Mouse (Mus musculus) midbrain, embryonic 11.5 days (tissue): ENCODE data around the gene Cdc14a. TPM values are rescaled to one million over a fixed set of nuclear protein-coding genes. Genes with fewer than 3 reads are reported as not detected.
A peak's percentile ranks its signal among the peaks of the same experiment; 100 is the strongest.

Experiments used
- ATAC-seq: fragments of 200-750 bp; cut with Nextera tagmentation; 2 replicates; pipeline ENCODE4 v1.8.0; 2017; ENCODE audit warnings: moderate TSS enrichment, moderate library complexity; ENCODE audit not compliant: low FRiP score
- DNase-seq: peaks from one replicate; pipeline ENCODE4 v3.0.0; 2015; ENCODE audit warnings: low spot score; ENCODE audit errors: missing footprints
- H3K27ac ChIP-seq: fragments of 300-500 bp; sonication (generic); 2 replicates; pipeline ENCODE4 v1.5.1; 2014; ENCODE audit warnings: low read depth, low read length
- H3K27me3 ChIP-seq: fragments of 300-500 bp; sonication (generic); 2 replicates; pipeline ENCODE4 v1.6.1; 2014; ENCODE audit warnings: mild to moderate bottlenecking, low read length, moderate library complexity, mixed read lengths; ENCODE audit not compliant: control insufficient read depth, insufficient read depth
- H3K36me3 ChIP-seq: fragments of 300-500 bp; sonication (generic); 2 replicates; pipeline ENCODE4 v1.6.1; 2014; ENCODE audit warnings: mild to moderate bottlenecking, low read length, moderate library complexity, mixed read lengths; ENCODE audit not compliant: control insufficient read depth, insufficient read depth
- H3K4me1 ChIP-seq: fragments of 300-500 bp; sonication (generic); 2 replicates; pipeline ENCODE4 v1.6.1; 2014; ENCODE audit warnings: low read length; ENCODE audit not compliant: control insufficient read depth, insufficient read depth
- H3K4me2 ChIP-seq: fragments of 300-500 bp; sonication (generic); 2 replicates; pipeline ENCODE4 v1.6.1; 2014; ENCODE audit warnings: mild to moderate bottlenecking, moderate library complexity
- H3K4me3 ChIP-seq: fragments of 300-500 bp; sonication (generic); 2 replicates; pipeline ENCODE4 v1.5.1; 2014; ENCODE audit warnings: low read depth, low read length
- H3K9ac ChIP-seq: fragments of 300-500 bp; sonication (generic); 2 replicates; pipeline ENCODE4 v1.6.1; 2014; ENCODE audit warnings: low read length
- H3K9me3 ChIP-seq: fragments of 300-500 bp; sonication (generic); 2 replicates; pipeline ENCODE4 v1.6.1; 2016; ENCODE audit warnings: low read length; ENCODE audit not compliant: control insufficient read depth
- WGBS: fragments of 180-500 bp; shearing (Covaris S2); extraction: QIAGEN DNeasy Blood & Tissue Kit; methylation state at CpG from one replicate; pipeline ENCODE4 v1.1.7; 2014; 5-methylcytosine and 5-hydroxymethylcytosine counted together
- polyA plus RNA-seq: library from polyadenylated mRNA; unstranded; fragments of >200 nt; fragmentation: Nextera tagmentation; extraction: Ambion mirVana; gene quantifications from 2 replicates; pipeline ENCODE4 v1.2.1, GENCODE M21; 2014

Gene Cdc14a
- polyA plus RNA-seq, 1 experiment from 2014 or later, result 18.2 TPM

- Histone ChIP-seq H3K27ac (no peak overlapping the region), H3K9me3 (no peaks in the 10 kb centered on the region), H3K4me1 (no peaks in the 10 kb centered on the region), H3K4me3 (no peak overlapping the region), H3K9ac (no peak overlapping the region), H3K27me3 (no peaks in the 10 kb centered on the region), H3K4me2 (no peak overlapping the region), H3K36me3 (no peaks in the 10 kb centered on the region)
- ATAC-seq (no peak), DNase-seq (no peak)
- WGBS, result 83% methylated on average over 5 of the region's 5 CpGs
Measured at GRCm38 (mm10) chr3:116237527-116237926, 186.3 kb downstream of the Cdc14a start.

DNA sequence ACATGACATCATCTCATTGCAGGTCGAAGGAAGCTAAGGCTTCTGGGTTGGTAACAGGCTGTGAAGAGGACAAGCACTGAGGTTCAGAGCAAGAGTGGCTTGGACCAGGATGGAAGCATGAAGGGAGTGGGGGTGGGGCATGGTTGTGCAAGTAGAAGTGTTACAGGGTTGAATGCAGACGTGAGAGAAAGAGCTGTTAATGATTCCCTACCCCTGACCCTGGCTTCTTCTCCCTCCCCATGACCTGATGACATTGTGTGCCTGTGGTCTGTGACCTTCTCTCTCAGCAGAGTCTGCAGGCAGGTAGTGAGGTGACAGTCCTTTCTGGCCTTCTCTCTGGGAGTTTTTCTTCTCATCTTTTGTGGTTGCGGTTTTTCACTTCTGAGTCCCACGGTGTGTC is 187.0 kb downstream of the Cdc14a start:
- no peak overlapping the region for H3K9ac ChIP-seq
- H3K9me3 ChIP-seq, result no peaks in the 10 kb centered on the region
- no peak overlapping the region for H3K27ac ChIP-seq
- WGBS, result 79% methylated on average over 4 of the region's 4 CpGs
- H3K4me3 ChIP-seq, result no peak overlapping the region
- H3K4me1 ChIP-seq, result no peaks in the 10 kb centered on the region
- ATAC-seq (no peak), DNase-seq (no peak)
- no peak overlapping the region for H3K4me2 ChIP-seq
- no peaks in the 10 kb centered on the region for H3K36me3 ChIP-seq
- H3K27me3 ChIP-seq, result no peaks in the 10 kb centered on the region

- Histone ChIP-seq H3K27me3 (no peaks in the 10 kb centered on the region), H3K4me2 (no peak overlapping the region), H3K27ac (no peak overlapping the region), H3K4me3 (no peak overlapping the region), H3K9me3 (no peaks in the 10 kb centered on the region), H3K4me1 (peaks cover 4% of the 10 kb centered on the region), H3K36me3 (no peaks in the 10 kb centered on the region), H3K9ac (no peak overlapping the region)
- ATAC-seq, result no peak
- WGBS, result 79% methylated on average over 3 of the region's 3 CpGs
- DNase-seq, result no peak
Measured at GRCm38 (mm10) chr3:116233515-116233914, 190.3 kb downstream of the Cdc14a start.

GRCm38 (mm10) chr3:116232763-116233162 is 191.1 kb downstream of the Cdc14a start:
- no peak overlapping the region for H3K27ac ChIP-seq
- ATAC-seq (no peak), DNase-seq (no peak)
- no peaks in the 10 kb centered on the region for H3K27me3 ChIP-seq
- H3K4me1 ChIP-seq, result peaks cover 4% of the 10 kb centered on the region
- no peaks in the 10 kb centered on the region for H3K9me3 ChIP-seq
- H3K4me2 ChIP-seq, result no peak overlapping the region
- 89% methylated on average over 5 of the region's 5 CpGs for WGBS
- no peak overlapping the region for H3K4me3 ChIP-seq
- no peaks in the 10 kb centered on the region for H3K36me3 ChIP-seq
- no peak overlapping the region for H3K9ac ChIP-seq

DNA sequence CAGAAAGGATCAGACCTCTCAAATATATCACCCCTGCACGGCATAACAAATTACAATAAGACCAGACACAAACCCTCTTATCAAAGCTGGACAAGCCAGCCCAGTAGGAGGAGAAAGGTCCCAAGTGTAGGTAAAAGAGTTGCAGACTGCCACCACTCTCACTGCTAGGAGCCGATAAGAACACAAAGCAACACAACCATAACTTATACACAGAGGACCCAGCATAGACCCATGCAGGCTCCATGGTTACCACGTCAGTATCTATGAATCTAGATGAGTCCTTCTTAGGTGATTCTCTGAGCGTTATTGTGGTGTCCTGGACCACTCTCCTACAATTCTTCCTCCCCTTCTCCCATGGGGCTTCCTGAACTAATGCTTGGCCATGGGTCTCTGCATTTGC is 194.5 kb downstream of the Cdc14a start:
- Histone ChIP-seq H3K4me1 (peaks cover 4% of the 10 kb centered on the region), H3K27ac (no peak overlapping the region), H3K36me3 (no peaks in the 10 kb centered on the region), H3K27me3 (no peaks in the 10 kb centered on the region), H3K9me3 (no peaks in the 10 kb centered on the region), H3K4me3 (no peak overlapping the region), H3K4me2 (no peak overlapping the region), H3K9ac (no peak overlapping the region)
- no peak for DNase-seq
- ATAC-seq, result no peak
- 82% methylated on average over 4 of the region's 4 CpGs for WGBS

- Histone ChIP-seq H3K4me2 (no peak overlapping the region), H3K9me3 (no peaks in the 10 kb centered on the region), H3K27ac (no peak overlapping the region), H3K4me1 (peaks cover 4% of the 10 kb centered on the region), H3K9ac (no peak overlapping the region), H3K27me3 (no peaks in the 10 kb centered on the region), H3K4me3 (no peak overlapping the region), H3K36me3 (no peaks in the 10 kb centered on the region)
- no peak for DNase-seq
- ATAC-seq, result peak; percentile 30; the same call in 1 of the 2 replicates
- WGBS, result 58% methylated on average over 11 of the region's 11 CpGs
Measured at GRCm38 (mm10) chr3:116228360-116229245, 195.2 kb downstream of the Cdc14a start.

- Histone ChIP-seq H3K9ac (no peak overlapping the region), H3K9me3 (no peaks in the 10 kb centered on the region), H3K27me3 (no peaks in the 10 kb centered on the region), H3K4me1 (peaks cover 4% of the 10 kb centered on the region), H3K4me3 (no peak overlapping the region), H3K27ac (no peak overlapping the region), H3K36me3 (no peaks in the 10 kb centered on the region), H3K4me2 (no peak overlapping the region)
- DNase-seq, result no peak
- WGBS, result 83% methylated on average over 5 of the region's 5 CpGs
- no peak for ATAC-seq
Measured at GRCm38 (mm10) chr3:116227383-116227782, 196.4 kb downstream of the Cdc14a start.

- WGBS, result 85% methylated on average over 6 of the region's 6 CpGs
Measured at GRCm38 (mm10) chr3:116226915-116227314, 196.9 kb downstream of the Cdc14a start.

More at GRCm38 (mm10) chr3:116226915-116227314, 196.9 kb downstream of the Cdc14a start:
- no peak for ATAC-seq
- Histone ChIP-seq H3K9me3 (no peaks in the 10 kb centered on the region), H3K9ac (no peak overlapping the region), H3K4me3 (no peak overlapping the region), H3K27me3 (no peaks in the 10 kb centered on the region), H3K4me2 (no peak overlapping the region), H3K4me1 (peaks cover 4% of the 10 kb centered on the region), H3K27ac (no peak overlapping the region), H3K36me3 (no peaks in the 10 kb centered on the region)
- DNase-seq, result no peak
